Mouse (Mus musculus): ENCODE results near the gene Tcn2. TPM values are rescaled to one million over a fixed set of nuclear protein-coding genes. Genes with fewer than 3 reads are reported as not detected.

Gene Tcn2
- total RNA-seq (2021), result 10 to 100 TPM; 18.5 to 19.4 TPM
- long read RNA-seq, experiment 1, transcript Tcn2-207 (10 exons, 2,027 nt), result major isoform, 5 of 14 reads
- long read RNA-seq, experiment 1, partial matches to known transcripts, result 2 of 14 reads
- long read RNA-seq, experiment 1, other reads (novel, unspliced or antisense), result 4 of 14 reads
- long read RNA-seq, experiment 2, transcript Tcn2-207 (10 exons, 2,027 nt), result major isoform, 8 of 12 reads
- long read RNA-seq, experiment 2, partial matches to known transcripts, result 0 of 12 reads
- long read RNA-seq, experiment 2, other reads (novel, unspliced or antisense), result 3 of 12 reads

- DNase-seq (ENCODE audit: low spot score in 2 of 2), result peak; percentile 52 to 70
- Histone ChIP-seq H3K27ac (peak within 1 kb of the TSS; percentile 74), H3K4me3 (peak within 1 kb of the TSS; percentile 24)
- no peak for TF ChIP-seq CTCF (conservative IDR thresholded peaks at IDR 0.05)
These were observed at the start of gene Tcn2 for GRCm38 (mm10) chr11:3931511-3932211. TSS of gene Tcn2 (minus strand) at chr11:3932159.

GRCm38 (mm10) chr11:3981536-3981935 is 49.6 kb upstream of the Tcn2 start:
- Histone ChIP-seq H3K4me3 (no peak overlapping the region), H3K27ac (0 out of 2 replicates have a peak overlapping the region, but pooled peaks have one; percentile 90)
- TF ChIP-seq CTCF (conservative IDR thresholded peaks at IDR 0.05), result no peak
- DNase-seq (ENCODE audit: low spot score in 2 of 2), result no peak

- DNase-seq (ENCODE audit: low spot score in 2 of 2), result no peak
- H3K4me3 ChIP-seq, result no peak overlapping the region
- no peak overlapping the region for H3K27ac ChIP-seq
- no peak for TF ChIP-seq CTCF (conservative IDR thresholded peaks at IDR 0.05)
These were observed 46.5 kb upstream of the Tcn2 start for GRCm38 (mm10) chr11:3978421-3978820.

- no peak for DNase-seq (ENCODE audit: low spot score in 2 of 2)
- Histone ChIP-seq H3K27ac (no peak within 1 kb of the TSS), H3K4me3 (no peak within 1 kb of the TSS)
- TF ChIP-seq CTCF (conservative IDR thresholded peaks at IDR 0.05), result no peak
These were observed 44.7 kb upstream of the Tcn2 start, which contains the start of gene 4930556J24Rik for GRCm38 (mm10) chr11:3976678-3977077. TSS of gene 4930556J24Rik (minus strand) at chr11:3976778.

GRCm38 (mm10) chr11:3974311-3974710 is 42.4 kb upstream of the Tcn2 start:
- no peak overlapping the region for H3K4me3 ChIP-seq
- H3K27ac ChIP-seq, result peak overlapping the region; percentile 49; the same call in 1 of the 2 replicates
- TF ChIP-seq CTCF (conservative IDR thresholded peaks at IDR 0.05), result no peak
- DNase-seq (ENCODE audit: low spot score in 2 of 2), result no peak

GRCm38 (mm10) chr11:3973081-3973480 is 41.1 kb upstream of the Tcn2 start:
- TF ChIP-seq CTCF (conservative IDR thresholded peaks at IDR 0.05), result no peak
- H3K27ac ChIP-seq, result no peak overlapping the region
- H3K4me3 ChIP-seq, result no peak overlapping the region
- no peak for DNase-seq (ENCODE audit: low spot score in 2 of 2)

GRCm38 (mm10) chr11:3970361-3970760 is 38.4 kb upstream of the Tcn2 start:
- TF ChIP-seq CTCF (conservative IDR thresholded peaks at IDR 0.05), result no peak
- no peak for DNase-seq (ENCODE audit: low spot score in 2 of 2)
- Histone ChIP-seq H3K27ac (no peak overlapping the region), H3K4me3 (no peak overlapping the region)

GRCm38 (mm10) chr11:3969837-3970236 is 37.9 kb upstream of the Tcn2 start:
- Histone ChIP-seq H3K27ac (no peak overlapping the region), H3K4me3 (no peak overlapping the region)
- no peak for DNase-seq (ENCODE audit: low spot score in 2 of 2)
- peak; percentile 72 for TF ChIP-seq CTCF (conservative IDR thresholded peaks at IDR 0.05)

- no peak for TF ChIP-seq CTCF (conservative IDR thresholded peaks at IDR 0.05)
- DNase-seq (ENCODE audit: low spot score in 2 of 2), result no peak
- Histone ChIP-seq H3K4me3 (peak overlapping the region; percentile 90), H3K27ac (peak overlapping the region; percentile 98)
These were observed 32.6 kb upstream of the Tcn2 start for GRCm38 (mm10) chr11:3964416-3965172.

- H3K4me3 ChIP-seq, result peak within 1 kb of the TSS; percentile 90
- peak; percentile 15 for TF ChIP-seq CTCF (conservative IDR thresholded peaks at IDR 0.05)
- H3K27ac ChIP-seq, result peak within 1 kb of the TSS; percentile 98
- peak; percentile 74 to 86 for DNase-seq (ENCODE audit: low spot score in 2 of 2)
These were observed 31.9 kb upstream of the Tcn2 start, which contains the start of gene Pes1 for GRCm38 (mm10) chr11:3963610-3964415. TSS of gene Pes1 (plus strand) at chr11:3963975.

- H3K4me3 ChIP-seq, result peak overlapping the region; percentile 90
- TF ChIP-seq CTCF (conservative IDR thresholded peaks at IDR 0.05), result no peak
- H3K27ac ChIP-seq, result peak overlapping the region; percentile 98
- DNase-seq (ENCODE audit: low spot score in 2 of 2), result no peak
These were observed 31.2 kb upstream of the Tcn2 start for GRCm38 (mm10) chr11:3963155-3963554.

- no peak for DNase-seq (ENCODE audit: low spot score in 2 of 2)
- Histone ChIP-seq H3K4me3 (no peak overlapping the region), H3K27ac (no peak overlapping the region)
- no peak for TF ChIP-seq CTCF (conservative IDR thresholded peaks at IDR 0.05)
These were observed 29.8 kb upstream of the Tcn2 start for GRCm38 (mm10) chr11:3961761-3962160.
